Mouse (Mus musculus): ENCODE data around the gene 4930519P11Rik. TPM values are rescaled to one million over a fixed set of nuclear protein-coding genes. Genes with fewer than 3 reads are reported as not detected.

4930519P11Rik gene
- polyA plus RNA-seq, 1 experiment from 2014 or later: 0.60 TPM

- ATAC-seq (ENCODE audit: low FRiP score): no peak
- WGBS: 88% methylated on average over 3 of the region's 3 CpGs
Measured at GRCm38 (mm10) chr2:154597399-154597798, 15.8 kb downstream of the 4930519P11Rik start.

GRCm38 (mm10) chr2:154595775-154596174 lies 17.5 kb downstream of the 4930519P11Rik start:
- H3K4me2 ChIP-seq: no peak overlapping the region
- DNase-seq (ENCODE audit: low spot score, missing footprints) (no peak), ATAC-seq (ENCODE audit: low FRiP score) (no peak)
- H3K36me3 ChIP-seq (ENCODE audit: control insufficient read depth, insufficient read depth, low read length): no peaks in the 10 kb centered on the region
- H3K9ac ChIP-seq (ENCODE audit: low read length): no peak overlapping the region
- no peaks in the 10 kb centered on the region for H3K27me3 ChIP-seq (ENCODE audit: control insufficient read depth, insufficient read depth, low read length)
- WGBS: 85% methylated on average over 5 of the region's 5 CpGs
- no peaks in the 10 kb centered on the region for H3K9me3 ChIP-seq (ENCODE audit: control insufficient read depth, low read length)
- no peaks in the 10 kb centered on the region for H3K4me1 ChIP-seq (ENCODE audit: control insufficient read depth, insufficient read depth, low read length)
- H3K4me3 ChIP-seq (ENCODE audit: low read depth, low read length): no peak overlapping the region
- no peak overlapping the region for H3K27ac ChIP-seq (ENCODE audit: low read depth, low read length)

More at GRCm38 (mm10) chr2:154597399-154597798, 15.8 kb downstream of the 4930519P11Rik start:
- Histone ChIP-seq H3K4me2 (no peak overlapping the region), H3K4me3 (ENCODE audit: low read depth, low read length) (no peak overlapping the region), H3K9me3 (ENCODE audit: control insufficient read depth, low read length) (no peaks in the 10 kb centered on the region), H3K27me3 (ENCODE audit: control insufficient read depth, insufficient read depth, low read length) (no peaks in the 10 kb centered on the region), H3K4me1 (ENCODE audit: control insufficient read depth, insufficient read depth, low read length) (no peaks in the 10 kb centered on the region), H3K27ac (ENCODE audit: low read depth, low read length) (no peak overlapping the region), H3K9ac (ENCODE audit: low read length) (no peak overlapping the region), H3K36me3 (ENCODE audit: control insufficient read depth, insufficient read depth, low read length) (no peaks in the 10 kb centered on the region)
- DNase-seq (ENCODE audit: low spot score, missing footprints): no peak

GRCm38 (mm10) chr2:154593025-154593424 lies 20.2 kb downstream of the 4930519P11Rik start:
- H3K4me1 ChIP-seq (ENCODE audit: control insufficient read depth, insufficient read depth, low read length): no peaks in the 10 kb centered on the region
- no peak overlapping the region for H3K27ac ChIP-seq (ENCODE audit: low read depth, low read length)
- H3K36me3 ChIP-seq (ENCODE audit: control insufficient read depth, insufficient read depth, low read length): no peaks in the 10 kb centered on the region
- no peaks in the 10 kb centered on the region for H3K9me3 ChIP-seq (ENCODE audit: control insufficient read depth, low read length)
- no peak overlapping the region for H3K9ac ChIP-seq (ENCODE audit: low read length)
- ATAC-seq (ENCODE audit: low FRiP score) (no peak), DNase-seq (ENCODE audit: low spot score, missing footprints) (no peak)
- 66% methylated on average over 3 of the region's 3 CpGs for WGBS
- no peaks in the 10 kb centered on the region for H3K27me3 ChIP-seq (ENCODE audit: control insufficient read depth, insufficient read depth, low read length)
- H3K4me3 ChIP-seq (ENCODE audit: low read depth, low read length): no peak overlapping the region
- no peak overlapping the region for H3K4me2 ChIP-seq

GRCm38 (mm10) chr2:154591239-154591638 lies 22.0 kb downstream of the 4930519P11Rik start:
- WGBS: 85% methylated on average over 3 of the region's 3 CpGs

GRCm38 (mm10) chr2:154589051-154589450 lies 24.2 kb downstream of the 4930519P11Rik start:
- no peaks in the 10 kb centered on the region for H3K27me3 ChIP-seq (ENCODE audit: control insufficient read depth, insufficient read depth, low read length)
- H3K4me2 ChIP-seq: no peak overlapping the region
- ATAC-seq (ENCODE audit: low FRiP score) (no peak), DNase-seq (ENCODE audit: low spot score, missing footprints) (no peak)
- no peak overlapping the region for H3K4me3 ChIP-seq (ENCODE audit: low read depth, low read length)
- 78% methylated on average over 4 of the region's 4 CpGs for WGBS
- no peaks in the 10 kb centered on the region for H3K36me3 ChIP-seq (ENCODE audit: control insufficient read depth, insufficient read depth, low read length)
- no peaks in the 10 kb centered on the region for H3K9me3 ChIP-seq (ENCODE audit: control insufficient read depth, low read length)
- no peak overlapping the region for H3K9ac ChIP-seq (ENCODE audit: low read length)
- no peaks in the 10 kb centered on the region for H3K4me1 ChIP-seq (ENCODE audit: control insufficient read depth, insufficient read depth, low read length)
- H3K27ac ChIP-seq (ENCODE audit: low read depth, low read length): no peak overlapping the region

More at GRCm38 (mm10) chr2:154591239-154591638, 22.0 kb downstream of the 4930519P11Rik start:
- no peak for ATAC-seq (ENCODE audit: low FRiP score)
- H3K4me1 ChIP-seq (ENCODE audit: control insufficient read depth, insufficient read depth, low read length): no peaks in the 10 kb centered on the region
- no peaks in the 10 kb centered on the region for H3K36me3 ChIP-seq (ENCODE audit: control insufficient read depth, insufficient read depth, low read length)
- no peak overlapping the region for H3K4me2 ChIP-seq
- H3K9ac ChIP-seq (ENCODE audit: low read length): no peak overlapping the region
- H3K27me3 ChIP-seq (ENCODE audit: control insufficient read depth, insufficient read depth, low read length): no peaks in the 10 kb centered on the region
- no peak for DNase-seq (ENCODE audit: low spot score, missing footprints)
- H3K9me3 ChIP-seq (ENCODE audit: control insufficient read depth, low read length): no peaks in the 10 kb centered on the region
- no peak overlapping the region for H3K4me3 ChIP-seq (ENCODE audit: low read depth, low read length)
- H3K27ac ChIP-seq (ENCODE audit: low read depth, low read length): no peak overlapping the region

GRCm38 (mm10) chr2:154586405-154586804 lies 26.8 kb downstream of the 4930519P11Rik start:
- no peak overlapping the region for H3K4me3 ChIP-seq (ENCODE audit: low read depth, low read length)
- no peaks in the 10 kb centered on the region for H3K27me3 ChIP-seq (ENCODE audit: control insufficient read depth, insufficient read depth, low read length)
- H3K4me1 ChIP-seq (ENCODE audit: control insufficient read depth, insufficient read depth, low read length): no peaks in the 10 kb centered on the region
- no peak overlapping the region for H3K4me2 ChIP-seq
- ATAC-seq (ENCODE audit: low FRiP score) (no peak), DNase-seq (ENCODE audit: low spot score, missing footprints) (peak; percentile 85)
- H3K36me3 ChIP-seq (ENCODE audit: control insufficient read depth, insufficient read depth, low read length): no peaks in the 10 kb centered on the region
- no peaks in the 10 kb centered on the region for H3K9me3 ChIP-seq (ENCODE audit: control insufficient read depth, low read length)
- no peak overlapping the region for H3K27ac ChIP-seq (ENCODE audit: low read depth, low read length)
- H3K9ac ChIP-seq (ENCODE audit: low read length): no peak overlapping the region
- 73% methylated on average over 5 of the region's 5 CpGs for WGBS

GRCm38 (mm10) chr2:154584931-154585601 lies 28.2 kb downstream of the 4930519P11Rik start:
- H3K4me1 ChIP-seq (ENCODE audit: control insufficient read depth, insufficient read depth, low read length): no peaks in the 10 kb centered on the region
- WGBS: 79% methylated on average over 17 of the region's 17 CpGs
- H3K27ac ChIP-seq (ENCODE audit: low read depth, low read length): no peak overlapping the region
- H3K9ac ChIP-seq (ENCODE audit: low read length): no peak overlapping the region
- no peaks in the 10 kb centered on the region for H3K36me3 ChIP-seq (ENCODE audit: control insufficient read depth, insufficient read depth, low read length)
- DNase-seq (ENCODE audit: low spot score, missing footprints): peak; percentile 65
- ATAC-seq (ENCODE audit: low FRiP score): no peak
- H3K27me3 ChIP-seq (ENCODE audit: control insufficient read depth, insufficient read depth, low read length): no peaks in the 10 kb centered on the region
- no peaks in the 10 kb centered on the region for H3K9me3 ChIP-seq (ENCODE audit: control insufficient read depth, low read length)
- no peak overlapping the region for H3K4me2 ChIP-seq
- no peak overlapping the region for H3K4me3 ChIP-seq (ENCODE audit: low read depth, low read length)

- H3K4me3 ChIP-seq (ENCODE audit: low read depth, low read length): no peak overlapping the region
- H3K9me3 ChIP-seq (ENCODE audit: control insufficient read depth, low read length): no peaks in the 10 kb centered on the region
- DNase-seq (ENCODE audit: low spot score, missing footprints) (peak; percentile 81), ATAC-seq (ENCODE audit: low FRiP score) (peak; percentile 40; the same call in 1 of the 2 replicates)
- H3K36me3 ChIP-seq (ENCODE audit: control insufficient read depth, insufficient read depth, low read length): no peaks in the 10 kb centered on the region
- no peaks in the 10 kb centered on the region for H3K4me1 ChIP-seq (ENCODE audit: control insufficient read depth, insufficient read depth, low read length)
- 73% methylated on average over 15 of the region's 15 CpGs for WGBS
- H3K9ac ChIP-seq (ENCODE audit: low read length): no peak overlapping the region
- no peak overlapping the region for H3K4me2 ChIP-seq
- no peak overlapping the region for H3K27ac ChIP-seq (ENCODE audit: low read depth, low read length)
- no peaks in the 10 kb centered on the region for H3K27me3 ChIP-seq (ENCODE audit: control insufficient read depth, insufficient read depth, low read length)
Measured at GRCm38 (mm10) chr2:154583906-154584872, 29.0 kb downstream of the 4930519P11Rik start.

- Histone ChIP-seq H3K9me3 (ENCODE audit: control insufficient read depth, low read length) (no peaks in the 10 kb centered on the region), H3K9ac (ENCODE audit: low read length) (no peak overlapping the region), H3K27me3 (ENCODE audit: control insufficient read depth, insufficient read depth, low read length) (no peaks in the 10 kb centered on the region), H3K27ac (ENCODE audit: low read depth, low read length) (no peak overlapping the region), H3K4me1 (ENCODE audit: control insufficient read depth, insufficient read depth, low read length) (peaks cover 16% of the 10 kb centered on the region), H3K4me3 (ENCODE audit: low read depth, low read length) (no peak overlapping the region), H3K36me3 (ENCODE audit: control insufficient read depth, insufficient read depth, low read length) (no peaks in the 10 kb centered on the region), H3K4me2 (no peak overlapping the region)
- ATAC-seq (ENCODE audit: low FRiP score) (no peak), DNase-seq (ENCODE audit: low spot score, missing footprints) (no peak)
- WGBS: 86% methylated on average over 1 of the region's 1 CpGs
Measured at GRCm38 (mm10) chr2:154581421-154581820, 31.8 kb downstream of the 4930519P11Rik start.
